Mouse (Mus musculus) urinary bladder, postnatal 25 days (tissue): ENCODE measurements at regions not wholly inside any gene's neighbourhood (a gene's known extent, or its start where the extent isn't known, plus 50 kb on each side); places are given as distances from the start of the nearest gene placed in this dataset.
"Not testable (repeated sequence)": the region's sequence is repeated elsewhere in the genome, so short reads cannot be mapped to it uniquely, and the experiment has no call there.

Experiments used
- DNase-seq: peaks from one replicate; pipeline ENCODE4 v3.0.0; 2022; ENCODE audit warnings: low spot score

GRCm38 (mm10) chr2:72615869-72616268, 139.9 kb downstream of the Cdca7 start:
- no peak for DNase-seq

GRCm38 (mm10) chr2:72616412-72616811, 140.5 kb downstream of the Cdca7 start:
- no peak for DNase-seq

- DNase-seq, result no peak
Measured at GRCm38 (mm10) chr2:72619446-72619845, 143.5 kb downstream of the Cdca7 start.

GRCm38 (mm10) chr2:72620182-72620652, 144.3 kb downstream of the Cdca7 start:
- no peak for DNase-seq

- no peak for DNase-seq
Measured at GRCm38 (mm10) chr2:72627915-72628314, 152.0 kb downstream of the Cdca7 start.

- no peak for DNase-seq
Measured at GRCm38 (mm10) chr2:72628626-72629470, 152.9 kb downstream of the Cdca7 start.

GRCm38 (mm10) chr2:72629691-72630461, 153.9 kb downstream of the Cdca7 start:
- DNase-seq, result no peak

- DNase-seq, result no peak
Measured at GRCm38 (mm10) chr2:72637881-72638620, 162.1 kb downstream of the Cdca7 start.

- DNase-seq, result no peak
Measured at GRCm38 (mm10) chr2:72639022-72639421, 163.1 kb downstream of the Cdca7 start.

- no peak for DNase-seq
Measured at GRCm38 (mm10) chr2:72641228-72641627, 165.3 kb downstream of the Cdca7 start.

GRCm38 (mm10) chr2:72644151-72644843, 168.3 kb downstream of the Cdca7 start:
- DNase-seq, result no peak

GRCm38 (mm10) chr2:72647642-72648041, 171.7 kb downstream of the Cdca7 start:
- DNase-seq, result no peak

- no peak for DNase-seq
Measured at GRCm38 (mm10) chr2:72648294-72648693, 172.3 kb downstream of the Cdca7 start.

- no peak for DNase-seq
Measured at GRCm38 (mm10) chr2:72655864-72656263, 179.9 kb downstream of the Cdca7 start.

GRCm38 (mm10) chr2:72657101-72657920, 181.4 kb downstream of the Cdca7 start:
- DNase-seq, result no peak

GRCm38 (mm10) chr2:72662396-72662795, 186.4 kb downstream of the Cdca7 start:
- DNase-seq, result no peak

- no peak for DNase-seq
Measured at GRCm38 (mm10) chr2:72662979-72663780, 187.2 kb downstream of the Cdca7 start.

GRCm38 (mm10) chr2:72667396-72667795, 191.4 kb downstream of the Cdca7 start:
- not testable (repeated sequence) for DNase-seq

GRCm38 (mm10) chr2:72672908-72673901, 197.2 kb downstream of the Cdca7 start:
- DNase-seq, result no peak
